Mouse (Mus musculus) C2C12 (cell line): ENCODE measurements around the gene Myof.

Experiments
- CEBPB ChIP-seq: IDR thresholded peaks from one replicate; pipeline ENCODE4 v1.6.1; 2011; ENCODE audit warnings: low read depth, mild to moderate bottlenecking, control low read depth, moderate library complexity
- CTCF ChIP-seq: IDR thresholded peaks from one replicate; pipeline ENCODE4 v1.5.1; 2011; ENCODE audit not compliant: control insufficient read depth, insufficient read depth, insufficient read length
- FOSL1 ChIP-seq: IDR thresholded peaks from one replicate; pipeline ENCODE4 v1.8.0; 2011; ENCODE audit warnings: mild to moderate bottlenecking, low read length; ENCODE audit not compliant: poor library complexity, insufficient read depth, severe bottlenecking
- MAX ChIP-seq: IDR thresholded peaks from one replicate; pipeline ENCODE4 v1.6.1; 2011; ENCODE audit warnings: mild to moderate bottlenecking, control low read depth
- MYOD1 ChIP-seq: IDR thresholded peaks from one replicate; pipeline ENCODE4 v1.6.1; 2011; ENCODE audit warnings: low read depth; ENCODE audit not compliant: control insufficient read depth, insufficient read length
- USF1 ChIP-seq: IDR thresholded peaks from one replicate; pipeline ENCODE4 v1.6.1; 2011; ENCODE audit warnings: low read depth, mild to moderate bottlenecking, control low read depth, moderate library complexity

DNA sequence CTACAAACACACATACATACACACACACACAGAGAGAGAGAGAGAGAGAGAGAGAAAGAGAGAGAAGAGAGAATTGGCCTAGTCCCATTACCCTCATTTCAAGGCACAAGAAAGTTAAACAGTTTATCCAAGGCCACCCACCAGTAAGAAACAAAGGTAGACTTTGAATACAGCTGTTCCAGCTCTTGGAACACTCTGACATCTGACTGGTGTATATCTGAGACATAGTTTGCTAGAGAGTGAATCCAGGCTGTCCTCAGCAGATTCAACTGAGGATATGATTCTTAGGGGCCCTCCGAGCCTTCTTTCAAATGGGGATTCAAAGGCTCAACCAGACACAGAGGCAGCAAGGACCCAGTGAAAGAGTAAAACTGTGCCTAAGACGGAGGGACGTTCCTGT is 14.1 kb downstream of the Myof start:
- TF ChIP-seq MYOD1 (no peak), CTCF (no peak), FOSL1 (no peak), USF1 (no peak), CEBPB (no peak), MAX (no peak)
